Mouse (Mus musculus) C2C12 (cell line): ENCODE data around the gene Tnr. TPM values are rescaled to one million over a fixed set of nuclear protein-coding genes. Genes with fewer than 3 reads are reported as not detected.

ENCODE experiments used
- H3K27me3 ChIP-seq: one replicate; pipeline ENCODE4 v1.6.1; 2011; ENCODE audit not compliant: control insufficient read depth, insufficient read depth, insufficient read length
- H3K36me3 ChIP-seq: one replicate; pipeline ENCODE4 v1.6.1; 2011; ENCODE audit not compliant: control insufficient read depth, insufficient read depth
- H3K4me3 ChIP-seq: one replicate; pipeline ENCODE4 v1.5.1; 2011; ENCODE audit warnings: mild to moderate bottlenecking, control low read depth; ENCODE audit not compliant: poor library complexity, insufficient read depth, severe bottlenecking
- H3K79me2 ChIP-seq: one replicate; pipeline ENCODE4 v1.6.1; 2011; ENCODE audit not compliant: control insufficient read depth, insufficient read depth
- H3K79me3 ChIP-seq: one replicate; pipeline ENCODE4 v1.6.1; 2011; ENCODE audit warnings: low read depth, control low read depth
- H3ac ChIP-seq: one replicate; pipeline ENCODE3; 2011; ENCODE audit warnings: low read depth; ENCODE audit not compliant: control insufficient read depth, insufficient read length
- CEBPB ChIP-seq: IDR thresholded peaks from one replicate; pipeline ENCODE4 v1.6.1; 2011; ENCODE audit warnings: low read depth, mild to moderate bottlenecking, control low read depth, moderate library complexity
- CTCF ChIP-seq: IDR thresholded peaks from one replicate; pipeline ENCODE4 v1.5.1; 2011; ENCODE audit not compliant: control insufficient read depth, insufficient read depth, insufficient read length
- FOSL1 ChIP-seq: IDR thresholded peaks from one replicate; pipeline ENCODE4 v1.8.0; 2011; ENCODE audit warnings: mild to moderate bottlenecking, low read length; ENCODE audit not compliant: poor library complexity, insufficient read depth, severe bottlenecking
- MAX ChIP-seq: IDR thresholded peaks from one replicate; pipeline ENCODE4 v1.6.1; 2011; ENCODE audit warnings: mild to moderate bottlenecking, control low read depth
- MYOD1 ChIP-seq: IDR thresholded peaks from one replicate; pipeline ENCODE4 v1.6.1; 2011; ENCODE audit warnings: low read depth; ENCODE audit not compliant: control insufficient read depth, insufficient read length
- MYOG ChIP-seq: IDR thresholded peaks from one replicate; pipeline ENCODE4 v1.6.1; 2011; ENCODE audit not compliant: control insufficient read depth, insufficient read length; ENCODE audit errors: extremely low read depth
- USF1 ChIP-seq: IDR thresholded peaks from one replicate; pipeline ENCODE4 v1.6.1; 2011; ENCODE audit warnings: low read depth, mild to moderate bottlenecking, control low read depth, moderate library complexity
- polyA plus RNA-seq: library from polyadenylated mRNA; unstranded; fragments of >200 nt; fragmentation: generic; extraction: Trizol; gene quantifications from one replicate; pipeline ENCODE4 v1.2.1, GENCODE M21; 2012; ENCODE audit warnings: missing spikeins

The Tnr gene
- polyA plus RNA-seq, 1 experiment: under 0.01 TPM

DNA sequence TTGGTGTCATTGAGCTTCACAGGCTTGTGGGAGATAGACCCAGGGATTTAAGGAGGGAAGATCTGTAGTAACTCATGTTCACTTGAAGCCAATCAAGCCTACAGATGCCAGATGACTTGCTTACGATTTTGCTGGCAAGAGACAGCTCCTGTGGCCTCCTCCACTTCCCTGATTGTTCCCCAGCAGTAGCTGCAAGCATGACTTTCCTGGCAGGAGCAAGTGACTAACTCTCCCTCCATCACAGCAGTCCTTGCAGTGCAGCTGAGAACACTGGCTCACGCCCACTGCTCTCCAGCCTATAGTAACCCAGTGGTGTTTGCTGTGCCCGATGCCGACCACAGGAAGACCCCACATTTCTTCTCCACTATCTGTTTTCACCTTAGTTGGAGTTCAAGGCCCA lies 356.3 kb downstream of the Tnr start:
- Histone ChIP-seq H3K79me3 (no peaks in the 10 kb centered on the region), H3K79me2 (no peaks in the 10 kb centered on the region), H3ac (no peak overlapping the region), H3K4me3 (no peak overlapping the region), H3K36me3 (no peaks in the 10 kb centered on the region), H3K27me3 (no peaks in the 10 kb centered on the region)
- TF ChIP-seq CTCF: no peak
- TF ChIP-seq USF1: no peak
- no peak for TF ChIP-seq CEBPB

DNA sequence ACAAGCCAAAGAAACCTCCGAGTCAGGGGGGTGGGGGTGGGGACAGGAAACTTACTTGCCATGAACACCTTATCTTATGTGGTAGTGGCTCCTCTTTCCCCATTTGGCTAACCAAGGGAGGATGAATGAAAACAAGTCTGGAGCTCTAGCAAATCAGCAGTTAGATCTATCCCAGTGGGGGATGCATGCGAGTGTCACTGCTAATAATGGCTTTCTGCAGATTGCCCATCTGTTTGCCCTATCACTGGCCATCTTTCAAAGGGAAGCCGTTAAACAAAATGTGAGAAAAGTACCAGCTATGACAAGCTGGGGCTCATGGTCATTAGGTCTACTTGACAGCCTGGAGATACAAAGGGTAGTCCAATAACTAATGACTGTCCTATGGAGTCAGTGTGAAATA lies 361.9 kb downstream of the Tnr start:
- no peak overlapping the region for H3K4me3 ChIP-seq
- H3K27me3 ChIP-seq: no peaks in the 10 kb centered on the region
- no peaks in the 10 kb centered on the region for H3K79me3 ChIP-seq
- TF ChIP-seq USF1 (no peak), MYOG (no peak), MYOD1 (no peak), MAX (no peak), CTCF (no peak), FOSL1 (no peak), CEBPB (no peak)
- no peaks in the 10 kb centered on the region for H3K79me2 ChIP-seq
- no peak overlapping the region for H3ac ChIP-seq
- H3K36me3 ChIP-seq: no peaks in the 10 kb centered on the region

DNA sequence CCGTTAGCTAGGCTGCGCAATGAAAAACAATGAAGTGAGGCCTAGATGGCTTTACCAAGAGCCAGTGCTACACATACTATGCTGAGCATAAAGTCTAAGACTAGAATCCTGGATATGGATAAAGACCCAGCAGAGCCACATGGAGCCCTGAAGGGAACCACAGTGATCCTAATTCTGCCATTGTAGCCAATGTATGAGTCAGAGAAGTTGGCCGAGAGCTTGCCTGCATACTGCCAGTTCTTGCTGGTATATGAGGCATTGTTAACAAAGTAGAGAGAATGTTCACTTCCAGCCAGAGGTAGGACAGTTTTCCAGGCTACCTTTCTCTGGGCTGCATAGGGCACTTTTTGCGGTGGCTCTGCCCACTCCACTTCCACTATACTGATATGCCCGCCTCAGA lies 365.0 kb downstream of the Tnr start:
- Histone ChIP-seq H3K79me3 (no peaks in the 10 kb centered on the region), H3K4me3 (no peak overlapping the region), H3K79me2 (no peaks in the 10 kb centered on the region), H3K27me3 (no peaks in the 10 kb centered on the region), H3K36me3 (no peaks in the 10 kb centered on the region), H3ac (no peak overlapping the region)
- no peak for TF ChIP-seq CEBPB

DNA sequence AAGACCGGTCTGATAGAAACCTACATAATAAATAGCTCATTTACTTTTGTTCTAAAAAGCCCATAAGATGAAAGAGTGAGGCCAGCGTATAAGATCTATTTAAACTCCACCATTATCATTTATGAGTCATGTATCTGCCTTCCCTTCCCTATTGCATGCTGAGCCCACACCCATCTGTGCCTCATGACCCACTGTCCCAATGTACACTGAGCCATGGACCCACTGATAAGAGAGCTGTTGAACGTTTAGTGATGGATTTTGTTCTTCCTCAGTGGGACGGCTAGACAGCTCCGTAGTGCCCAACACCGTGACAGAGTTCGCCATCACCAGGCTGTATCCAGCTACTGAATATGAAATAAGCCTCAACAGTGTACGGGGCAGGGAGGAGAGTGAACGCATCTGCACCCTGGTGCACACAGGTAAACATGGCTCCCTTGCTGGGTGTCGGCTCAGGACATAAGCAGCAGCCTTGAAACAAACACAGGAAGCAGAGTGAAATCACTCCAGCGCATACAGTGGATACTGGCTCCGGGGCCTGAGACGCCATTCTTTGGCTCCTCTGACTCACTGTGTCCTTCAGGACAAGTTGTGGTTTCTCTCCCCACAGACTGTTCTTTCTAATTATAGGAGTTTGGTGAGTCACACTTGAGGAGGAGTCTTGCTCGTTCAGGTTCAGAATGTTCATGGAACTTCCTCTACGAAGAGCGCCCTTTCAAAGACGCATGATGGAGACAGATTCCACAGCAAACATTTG lies 365.6 kb downstream of the Tnr start:
- no peaks in the 10 kb centered on the region for H3K27me3 ChIP-seq
- TF ChIP-seq FOSL1 (peak; percentile 87), MYOD1 (peak; percentile 1), CTCF (no peak)
- no peaks in the 10 kb centered on the region for H3K79me3 ChIP-seq
- no peak overlapping the region for H3K4me3 ChIP-seq
- no peaks in the 10 kb centered on the region for H3K79me2 ChIP-seq
- peak overlapping the region; percentile 66 for H3ac ChIP-seq
- no peaks in the 10 kb centered on the region for H3K36me3 ChIP-seq

DNA sequence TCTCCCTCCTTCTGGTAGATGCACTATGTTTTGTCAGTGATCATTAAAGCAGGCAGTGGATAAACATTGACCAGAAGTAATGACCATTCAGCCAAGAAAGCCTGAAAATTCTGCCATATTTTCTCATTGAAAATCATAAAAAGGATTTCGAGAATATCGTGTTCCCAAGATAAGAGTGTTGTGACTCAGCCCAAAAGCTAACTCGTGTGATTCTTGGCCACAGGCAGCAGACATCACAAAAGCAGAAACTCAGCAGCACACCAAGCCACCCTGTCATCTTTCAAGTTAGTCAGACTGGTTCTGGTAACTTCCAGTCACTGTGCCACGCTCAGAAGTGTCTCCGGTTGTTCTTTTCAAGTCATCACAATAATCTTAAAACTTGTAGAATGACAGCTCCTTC lies 367.0 kb downstream of the Tnr start:
- no peak overlapping the region for H3ac ChIP-seq
- no peaks in the 10 kb centered on the region for H3K27me3 ChIP-seq
- no peaks in the 10 kb centered on the region for H3K36me3 ChIP-seq
- TF ChIP-seq CEBPB (no peak), CTCF (no peak), MYOD1 (no peak), USF1 (no peak), MYOG (no peak), FOSL1 (no peak), MAX (no peak)
- H3K79me3 ChIP-seq: no peaks in the 10 kb centered on the region
- H3K79me2 ChIP-seq: no peaks in the 10 kb centered on the region
- no peak overlapping the region for H3K4me3 ChIP-seq

DNA sequence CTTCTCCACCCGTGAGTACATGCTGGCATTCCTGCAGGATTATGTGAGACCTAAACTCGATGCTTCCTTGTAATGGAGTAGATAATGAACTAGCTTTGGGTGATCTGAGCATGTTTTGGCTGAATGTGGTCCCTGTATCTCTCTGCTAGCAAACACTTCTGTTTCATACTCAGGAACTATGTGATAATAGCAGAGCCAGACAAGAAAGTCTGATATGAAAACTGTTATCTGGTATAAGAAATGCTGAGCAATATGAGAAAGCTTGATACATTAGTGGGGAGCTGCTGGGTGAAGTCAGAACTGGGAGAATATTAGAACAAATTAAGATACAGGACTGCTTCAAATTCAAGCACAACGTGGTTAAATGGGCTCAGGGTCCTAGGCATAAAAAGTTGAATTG lies 371.5 kb downstream of the Tnr start:
- Histone ChIP-seq H3K79me3 (no peaks in the 10 kb centered on the region), H3K27me3 (no peaks in the 10 kb centered on the region), H3K36me3 (no peaks in the 10 kb centered on the region), H3K79me2 (no peaks in the 10 kb centered on the region), H3ac (no peak overlapping the region), H3K4me3 (no peak overlapping the region)
- TF ChIP-seq FOSL1: no peak
- TF ChIP-seq MYOD1: no peak
- no peak for TF ChIP-seq USF1
- no peak for TF ChIP-seq CEBPB
- TF ChIP-seq CTCF: no peak
- no peak for TF ChIP-seq MAX
- no peak for TF ChIP-seq MYOG
